Mouse (Mus musculus) intestine, embryonic 16.5 days (tissue): ENCODE measurements around the gene Ap1m1. TPM values are rescaled to one million over a fixed set of nuclear protein-coding genes. Genes with fewer than 3 reads are reported as not detected.
A peak's percentile ranks its signal among the peaks of the same experiment; 100 is the strongest.

Experiments
- ATAC-seq: fragments of 200-750 bp; cut with Nextera tagmentation; 2 replicates; pipeline ENCODE4 v1.8.0; 2017; ENCODE audit warnings: moderate TSS enrichment, moderate library complexity
- H3K27ac ChIP-seq: fragments of 300-500 bp; sonication (generic); 2 replicates; pipeline ENCODE4 v1.5.1; 2014; ENCODE audit warnings: mild to moderate bottlenecking, low read length
- H3K27me3 ChIP-seq: fragments of 300-500 bp; sonication (generic); replicated peaks from 2 replicates; pipeline ENCODE4 v1.6.1; 2014; ENCODE audit warnings: low read length, control low read depth, mixed read lengths; ENCODE audit not compliant: control insufficient read depth, insufficient read depth
- H3K36me3 ChIP-seq: fragments of 300-500 bp; sonication (generic); 2 replicates; pipeline ENCODE4 v1.6.1; 2014; ENCODE audit warnings: low read length, control low read depth; ENCODE audit not compliant: control insufficient read depth, insufficient read depth
- H3K4me1 ChIP-seq: fragments of 300-500 bp; sonication (generic); 2 replicates; pipeline ENCODE4 v1.6.1; 2014; ENCODE audit warnings: low read length, control low read depth, mixed read lengths; ENCODE audit not compliant: control insufficient read depth, insufficient read depth
- H3K4me2 ChIP-seq: fragments of 300-500 bp; sonication (generic); 2 replicates; pipeline ENCODE4 v1.6.1; 2014; ENCODE audit warnings: low read depth, low read length, control low read depth
- H3K4me3 ChIP-seq: fragments of 300-500 bp; sonication (generic); 2 replicates; pipeline ENCODE4 v1.5.1; 2014; ENCODE audit warnings: mild to moderate bottlenecking, low read length
- H3K9ac ChIP-seq: fragments of 300-500 bp; sonication (generic); 2 replicates; pipeline ENCODE4 v1.6.1; 2014; ENCODE audit warnings: low read depth, low read length
- H3K9me3 ChIP-seq: fragments of 300-500 bp; sonication (generic); 2 replicates; pipeline ENCODE4 v1.6.1; 2016; ENCODE audit warnings: low read length, control low read depth; ENCODE audit not compliant: control insufficient read depth
- WGBS: fragments of 180-500 bp; shearing (Covaris S2); extraction: QIAGEN DNeasy Blood & Tissue Kit; methylation state at CpG from one replicate; pipeline ENCODE4 v1.1.7; 2014; 5-methylcytosine and 5-hydroxymethylcytosine counted together
- polyA plus RNA-seq: library from polyadenylated mRNA; unstranded; fragments of >200 nt; fragmentation: Nextera tagmentation; extraction: Ambion mirVana; gene quantifications from 2 replicates; pipeline ENCODE4 v1.2.1, GENCODE M21; 2015

The Ap1m1 gene
- polyA plus RNA-seq, 1 experiment from 2014 or later: 106 TPM

DNA sequence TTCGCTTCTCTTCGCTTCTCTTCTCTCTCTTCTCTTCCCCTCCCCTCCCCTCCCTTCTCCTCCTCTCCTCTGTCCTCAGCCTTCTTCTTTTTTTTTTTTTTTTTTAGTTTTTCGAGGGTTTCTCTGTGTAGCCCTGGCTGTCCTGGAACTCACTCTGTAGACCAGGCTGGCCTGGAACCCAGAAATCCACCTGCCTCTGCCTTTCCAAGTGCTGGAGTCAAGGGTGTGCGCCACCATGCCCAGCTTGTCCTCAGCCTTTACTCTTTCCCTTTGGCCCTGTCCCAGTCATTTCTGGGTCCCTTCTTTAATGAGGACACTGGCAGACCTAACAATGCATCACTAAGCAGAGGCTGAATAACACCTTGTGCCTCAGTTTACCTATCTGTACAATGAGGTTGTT, 26.3 kb upstream of the Ap1m1 start, which contains the start of gene Gm11034:
Gene Gm11034, minus strand, starts transcription at position 101 of the 400 bp plus-strand sequence.
- 70% methylated on average over 4 of the region's 4 CpGs for whole genome bisulfite sequencing
- Histone ChIP-seq H3K4me1 (no peaks in the 10 kb centered on the region), H3K9ac (no peak within 1 kb of the TSS), H3K4me2 (no peak within 1 kb of the TSS), H3K9me3 (no peaks in the 10 kb centered on the region), H3K4me3 (no peak within 1 kb of the TSS), H3K36me3 (no peaks in the 10 kb centered on the region), H3K27me3 (no peaks in the 10 kb centered on the region), H3K27ac (no peak within 1 kb of the TSS)
- no peak for ATAC-seq

DNA sequence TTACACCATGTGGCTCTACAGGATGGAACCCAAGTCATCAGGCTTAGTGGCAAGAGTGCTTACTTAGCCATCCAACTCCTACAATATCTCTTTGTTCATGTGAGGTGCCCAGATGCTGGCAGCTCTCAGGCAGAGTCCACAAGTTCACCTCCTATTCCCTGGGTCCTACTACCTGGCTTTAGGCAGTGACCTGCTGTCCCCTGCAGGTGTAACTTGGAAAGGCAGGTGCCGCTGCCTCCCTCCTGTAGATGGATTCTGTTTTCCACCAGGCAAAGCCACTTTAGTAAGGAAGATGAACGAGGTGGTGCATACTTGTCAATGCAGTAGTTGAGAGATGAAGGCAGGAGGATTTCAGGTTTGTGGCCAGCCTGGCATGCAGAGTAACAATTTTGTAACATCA, 24.8 kb upstream of the Ap1m1 start:
- Histone ChIP-seq H3K9ac (no peak overlapping the region), H3K4me1 (no peaks in the 10 kb centered on the region), H3K36me3 (no peaks in the 10 kb centered on the region), H3K27me3 (no peaks in the 10 kb centered on the region), H3K27ac (no peak overlapping the region), H3K9me3 (no peaks in the 10 kb centered on the region), H3K4me3 (no peak overlapping the region), H3K4me2 (no peak overlapping the region)
- 29% methylated on average over 2 of the region's 2 CpGs for WGBS
- ATAC-seq: no peak

DNA sequence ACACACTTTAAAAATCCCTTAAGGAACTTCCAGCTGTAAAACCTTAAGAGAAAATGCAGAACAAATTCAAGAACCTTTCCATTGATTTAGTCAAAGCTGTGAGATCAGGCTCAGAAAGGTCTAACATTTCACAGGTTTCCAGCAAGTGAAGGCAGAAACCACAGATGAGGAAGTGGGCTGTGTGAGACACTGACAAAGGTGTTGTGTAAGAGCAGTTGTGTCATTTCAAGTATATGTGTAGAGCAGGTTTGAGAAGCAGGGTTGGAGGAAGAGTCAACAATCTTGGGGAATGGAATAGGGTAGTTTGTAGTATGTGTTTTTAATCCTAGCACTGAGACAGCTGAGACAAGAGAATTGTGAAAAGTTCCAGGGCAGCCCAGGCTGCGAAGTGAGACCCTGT, 23.9 kb upstream of the Ap1m1 start:
- WGBS: 38% methylated on average over 1 of the region's 1 CpGs
- ATAC-seq: no peak
- H3K9me3 ChIP-seq: no peaks in the 10 kb centered on the region
- no peaks in the 10 kb centered on the region for H3K27me3 ChIP-seq
- no peak overlapping the region for H3K4me2 ChIP-seq
- peaks cover 7% of the 10 kb centered on the region for H3K4me1 ChIP-seq
- H3K4me3 ChIP-seq: no peak overlapping the region
- no peaks in the 10 kb centered on the region for H3K36me3 ChIP-seq
- no peak overlapping the region for H3K27ac ChIP-seq
- H3K9ac ChIP-seq: no peak overlapping the region

DNA sequence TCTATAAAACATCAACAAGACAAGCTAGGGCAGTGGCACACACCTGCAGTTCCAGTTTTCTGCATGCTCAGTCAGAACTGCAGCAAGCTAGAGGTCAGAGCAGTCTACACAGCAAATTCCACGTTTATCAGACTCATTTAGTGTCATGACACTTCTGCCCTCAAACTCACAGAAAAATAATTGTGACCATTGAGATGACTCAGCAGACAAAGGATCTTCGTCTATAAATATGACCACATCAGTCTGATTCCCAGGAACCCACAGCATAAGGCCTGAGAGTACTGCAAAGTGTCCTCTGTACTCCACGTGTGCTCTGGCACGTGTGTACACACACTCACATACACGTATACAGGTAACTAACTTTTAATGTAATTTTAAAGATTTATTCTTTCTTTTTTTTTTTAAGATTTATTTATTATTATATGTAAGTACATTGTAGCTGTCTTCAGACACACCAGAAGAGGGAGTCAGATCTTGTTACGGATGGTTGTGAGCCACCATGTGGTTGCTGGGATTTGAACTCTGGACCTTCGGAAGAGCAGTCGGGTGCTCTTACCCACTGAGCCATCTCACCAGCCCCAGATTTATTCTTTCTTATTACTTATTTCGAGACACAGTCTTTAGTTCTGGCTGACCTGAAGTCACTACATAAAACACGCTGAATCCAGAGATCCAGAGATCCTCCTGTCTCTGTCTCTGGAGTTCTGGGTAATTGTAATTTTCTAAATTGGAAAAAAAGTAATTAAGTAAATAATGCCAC, 20.9 kb upstream of the Ap1m1 start:
- peak overlapping the region; percentile 59 for H3K4me3 ChIP-seq
- peaks cover 9% of the 10 kb centered on the region for H3K4me1 ChIP-seq
- H3K9ac ChIP-seq: no peak overlapping the region
- peak; percentile 32 for ATAC-seq
- no peaks in the 10 kb centered on the region for H3K27me3 ChIP-seq
- whole genome bisulfite sequencing: 77% methylated on average over 9 of the region's 10 CpGs
- H3K36me3 ChIP-seq: peaks cover 15% of the 10 kb centered on the region
- peak overlapping the region; percentile 40; the same call in 1 of the 2 replicates for H3K4me2 ChIP-seq
- H3K27ac ChIP-seq: no peak overlapping the region
- H3K9me3 ChIP-seq: no peaks in the 10 kb centered on the region

DNA sequence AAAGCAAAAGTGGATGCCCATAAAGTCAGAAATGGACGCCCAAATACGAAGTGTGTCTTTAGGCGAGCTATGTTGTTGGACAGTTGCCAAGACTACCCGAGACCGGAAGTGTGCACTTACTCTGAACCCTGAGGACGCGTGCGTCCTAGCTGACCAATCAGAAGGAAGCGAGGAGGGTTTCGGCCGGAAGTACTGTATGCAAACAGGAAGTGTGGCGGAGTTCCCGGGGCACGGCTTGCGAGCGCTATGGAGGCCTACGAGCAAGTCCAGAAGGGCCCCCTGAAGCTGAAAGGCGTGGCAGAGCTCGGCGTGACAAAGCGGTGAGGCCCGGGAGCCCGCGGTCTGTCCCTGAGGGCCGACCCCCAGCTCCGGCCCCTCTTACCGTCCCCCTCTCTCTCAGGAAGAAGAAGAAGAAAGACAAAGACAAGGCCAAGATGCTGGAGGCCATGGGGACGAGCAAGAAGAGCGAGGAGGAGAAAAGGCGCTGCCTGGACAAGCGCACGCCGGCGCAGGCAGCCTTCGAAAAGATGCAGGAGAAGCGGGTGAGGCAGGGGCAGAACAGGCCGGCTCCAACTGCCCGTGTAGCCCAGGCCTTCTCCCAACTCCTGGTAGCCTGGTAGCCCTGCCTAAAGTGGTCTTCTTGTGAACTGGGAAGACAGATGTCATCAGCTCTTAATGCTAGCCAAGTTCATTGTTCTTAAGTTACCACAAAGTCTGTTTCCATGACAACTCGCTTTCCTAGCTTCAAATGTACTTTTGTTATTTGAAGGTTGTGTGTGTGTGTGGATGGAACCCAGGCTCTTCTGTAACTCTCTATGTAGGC, 20.1 kb upstream of the Ap1m1 start, which contains the start of gene Fam32a:
Gene Fam32a, plus strand, starts transcription at position 190 of the 823 bp plus-strand sequence.
- no peaks in the 10 kb centered on the region for H3K9me3 ChIP-seq
- peaks cover 18% of the 10 kb centered on the region for H3K36me3 ChIP-seq
- WGBS: 15% methylated on average over 39 of the region's 39 CpGs
- peak; percentile 99 for ATAC-seq
- H3K4me1 ChIP-seq: peaks cover 9% of the 10 kb centered on the region
- H3K27me3 ChIP-seq: no peaks in the 10 kb centered on the region
- peak within 1 kb of the TSS; percentile 59 for H3K4me3 ChIP-seq
- peak within 1 kb of the TSS; percentile 78 for H3K9ac ChIP-seq
- peak within 1 kb of the TSS; percentile 77 for H3K4me2 ChIP-seq
- H3K27ac ChIP-seq: peak within 1 kb of the TSS; percentile 69

GRCm38 (mm10) chr8:72220758-72221157, 19.1 kb upstream of the Ap1m1 start:
- ATAC-seq: no peak
- Histone ChIP-seq H3K36me3 (peaks cover 18% of the 10 kb centered on the region), H3K4me3 (peak overlapping the region; percentile 59), H3K27ac (no peak overlapping the region), H3K4me1 (peaks cover 9% of the 10 kb centered on the region), H3K4me2 (peak overlapping the region; percentile 77), H3K27me3 (no peaks in the 10 kb centered on the region), H3K9me3 (no peaks in the 10 kb centered on the region), H3K9ac (no peak overlapping the region)
- WGBS: 79% methylated on average over 4 of the region's 4 CpGs

- WGBS: 93% methylated on average over 5 of the region's 5 CpGs
- Histone ChIP-seq H3K4me2 (no peak overlapping the region), H3K4me3 (no peak overlapping the region), H3K4me1 (peaks cover 9% of the 10 kb centered on the region), H3K9me3 (no peaks in the 10 kb centered on the region), H3K36me3 (peaks cover 18% of the 10 kb centered on the region), H3K9ac (no peak overlapping the region), H3K27ac (no peak overlapping the region), H3K27me3 (no peaks in the 10 kb centered on the region)
- ATAC-seq: no peak
These were observed 17.2 kb upstream of the Ap1m1 start for GRCm38 (mm10) chr8:72222656-72223055.

DNA sequence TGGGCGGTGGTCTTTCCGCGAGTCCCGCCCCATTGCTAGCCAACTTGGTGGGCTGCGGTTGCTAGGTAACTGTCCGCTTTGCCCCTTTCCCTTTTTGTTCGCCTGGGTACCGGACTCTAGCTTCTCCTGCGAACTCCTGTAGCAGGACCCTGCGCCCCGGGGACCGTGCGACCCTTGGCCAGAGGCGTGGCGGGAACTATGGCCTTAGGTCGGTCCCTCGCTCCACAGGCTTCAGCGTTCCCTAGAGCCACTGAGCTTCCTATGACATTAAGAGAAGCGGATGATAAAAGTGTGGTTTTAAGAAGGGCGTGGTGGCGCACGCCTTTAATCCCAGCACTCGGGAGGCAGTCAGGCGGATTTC, 565 bp downstream of the Ap1m1 start:
- H3K4me3 ChIP-seq: peak overlapping the region; percentile 75
- no peaks in the 10 kb centered on the region for H3K27me3 ChIP-seq
- peaks cover 7% of the 10 kb centered on the region for H3K4me1 ChIP-seq
- H3K36me3 ChIP-seq: no peaks in the 10 kb centered on the region
- H3K4me2 ChIP-seq: peak overlapping the region; percentile 69
- peak overlapping the region; percentile 76 for H3K9ac ChIP-seq
- peak; percentile 78 for ATAC-seq
- WGBS: 1% methylated on average over 24 of the region's 24 CpGs
- no peaks in the 10 kb centered on the region for H3K9me3 ChIP-seq
- H3K27ac ChIP-seq: peak overlapping the region; percentile 94

GRCm38 (mm10) chr8:72240951-72241350, 1.1 kb downstream of the Ap1m1 start:
- Histone ChIP-seq H3K27ac (0 out of 2 replicates have a peak overlapping the region, but pooled peaks have one; percentile 94), H3K27me3 (no peaks in the 10 kb centered on the region), H3K9ac (peak overlapping the region; percentile 76), H3K4me1 (peaks cover 7% of the 10 kb centered on the region), H3K4me3 (peak overlapping the region; percentile 75), H3K9me3 (no peaks in the 10 kb centered on the region), H3K4me2 (peak overlapping the region; percentile 69), H3K36me3 (no peaks in the 10 kb centered on the region)
- WGBS: 69% methylated on average over 7 of the region's 7 CpGs
- ATAC-seq: no peak
